Mouse (Mus musculus): ENCODE results near the gene Plekhj1. TPM values are rescaled to one million over a fixed set of nuclear protein-coding genes. Genes with fewer than 3 reads are reported as not detected.
A peak's percentile ranks its signal among the peaks of the same experiment; 100 is the strongest.
"Not testable (repeated sequence)": the region's sequence is repeated elsewhere in the genome, so short reads cannot be mapped to it uniquely, and the experiment has no call there.

The Plekhj1 gene
- polyA plus RNA-seq, 1 experiment from 2014 or later: 146 TPM

DNA sequence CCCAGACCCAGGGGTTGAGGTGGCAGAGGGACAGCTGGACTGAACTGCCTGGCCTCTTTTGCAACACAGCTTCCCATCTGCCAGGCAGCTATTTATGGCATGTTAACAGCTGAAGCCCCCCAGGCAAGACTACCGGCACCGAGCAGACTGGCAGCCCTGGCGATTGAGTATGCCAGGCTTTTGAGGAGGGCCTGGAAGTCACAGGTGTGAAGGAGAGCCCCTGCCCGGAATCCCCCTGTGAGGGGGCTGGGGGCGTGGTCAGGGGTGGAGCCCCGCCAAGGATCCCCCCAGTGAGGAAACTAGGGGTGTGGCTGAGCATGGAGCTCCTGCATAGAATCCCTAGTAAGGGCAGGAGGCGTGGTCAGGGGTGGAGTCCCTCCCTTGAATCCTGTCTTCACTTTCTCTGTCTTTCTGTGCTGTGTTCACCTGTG lies 38.5 kb upstream of the Plekhj1 start:
- no peaks in the 10 kb centered on the region for H3K9me3 ChIP-seq (replicated peaks)
- no peak overlapping the region for H3K27ac ChIP-seq (replicated peaks)
- H3K4me1 ChIP-seq: peaks cover 8% of the 10 kb centered on the region; the same call in 1 of the 2 replicates
- H3K27me3 ChIP-seq (replicated peaks): peaks cover 45% of the 10 kb centered on the region
- H3K36me3 ChIP-seq: peaks cover 19% of the 10 kb centered on the region
- ATAC-seq (ENCODE audit: low FRiP score): no peak
- no peak overlapping the region for H3K9ac ChIP-seq (replicated peaks)
- H3K4me3 ChIP-seq (replicated peaks): no peak overlapping the region
- H3K4me2 ChIP-seq: no peak overlapping the region
- 45% methylated on average over 7 of the region's 7 CpGs for WGBS

DNA sequence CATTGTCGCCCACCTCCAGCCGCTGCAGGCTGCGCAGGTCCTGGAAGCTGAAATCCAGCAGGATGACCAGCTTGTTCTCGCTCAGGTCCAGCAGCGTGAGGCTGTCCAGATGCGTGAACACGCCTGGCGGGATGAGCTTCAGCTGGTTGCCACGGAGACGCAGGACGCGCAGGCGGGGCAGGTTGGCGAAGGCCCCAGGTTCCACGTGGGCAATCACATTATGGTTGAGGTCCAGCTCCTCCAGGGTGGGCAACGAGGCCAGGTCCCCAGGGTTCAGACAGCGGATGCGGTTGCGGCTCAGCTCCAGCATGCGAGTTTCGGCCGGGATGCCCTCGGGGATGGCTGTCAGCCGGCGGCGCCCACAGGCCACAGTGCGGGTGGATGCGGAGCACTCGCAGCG lies 37.2 kb upstream of the Plekhj1 start:
- peaks cover 24% of the 10 kb centered on the region for H3K36me3 ChIP-seq
- H3K27ac ChIP-seq (replicated peaks): no peak overlapping the region
- no peak overlapping the region for H3K9ac ChIP-seq (replicated peaks)
- no peak overlapping the region for H3K4me2 ChIP-seq
- H3K4me3 ChIP-seq (replicated peaks): no peak overlapping the region
- peaks cover 44% of the 10 kb centered on the region for H3K27me3 ChIP-seq (replicated peaks)
- no peaks in the 10 kb centered on the region for H3K9me3 ChIP-seq (replicated peaks)
- H3K4me1 ChIP-seq: peaks cover 12% of the 10 kb centered on the region
- WGBS: 48% methylated on average over 30 of the region's 30 CpGs
- no peak for ATAC-seq (ENCODE audit: low FRiP score)

- 61% methylated on average over 7 of the region's 7 CpGs for WGBS
- Histone ChIP-seq H3K27ac (replicated peaks) (no peak overlapping the region), H3K4me1 (peaks cover 34% of the 10 kb centered on the region), H3K36me3 (peaks cover 40% of the 10 kb centered on the region), H3K4me2 (no peak overlapping the region), H3K9ac (replicated peaks) (no peak overlapping the region), H3K27me3 (replicated peaks) (peaks cover 44% of the 10 kb centered on the region), H3K9me3 (replicated peaks) (no peaks in the 10 kb centered on the region), H3K4me3 (replicated peaks) (no peak overlapping the region)
- no peak for ATAC-seq (ENCODE audit: low FRiP score)
These were observed 34.4 kb upstream of the Plekhj1 start for GRCm38 (mm10) chr10:80832818-80833217.

DNA sequence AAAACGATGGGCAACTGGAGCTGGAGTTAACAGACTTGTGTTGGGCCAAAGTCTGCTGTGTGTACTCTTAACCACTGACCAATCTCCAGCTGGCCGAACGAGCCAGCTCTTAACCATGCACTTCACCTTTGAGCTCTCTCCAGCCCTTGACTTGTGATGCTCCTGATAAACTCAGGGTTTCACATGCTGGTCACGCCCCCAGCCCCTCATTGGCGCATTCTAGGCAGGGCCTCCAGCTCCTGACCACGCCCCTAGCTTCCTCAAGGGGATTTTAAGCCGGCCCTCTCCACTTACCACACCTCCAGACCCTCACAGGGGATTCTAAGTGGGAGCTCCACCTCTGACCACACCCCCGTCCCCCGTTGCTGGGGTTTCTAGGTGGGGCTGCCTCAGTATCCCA lies 32.7 kb upstream of the Plekhj1 start:
- WGBS: 4% methylated on average over 9 of the region's 9 CpGs

GRCm38 (mm10) chr10:80829359-80830278 lies 31.2 kb upstream of the Plekhj1 start:
- H3K9ac ChIP-seq (replicated peaks): no peak overlapping the region
- peaks cover 35% of the 10 kb centered on the region for H3K36me3 ChIP-seq
- WGBS: 75% methylated on average over 1 of the region's 1 CpGs
- peaks cover 16% of the 10 kb centered on the region for H3K27me3 ChIP-seq (replicated peaks)
- peaks cover 39% of the 10 kb centered on the region for H3K4me1 ChIP-seq
- no peak overlapping the region for H3K4me3 ChIP-seq (replicated peaks)
- H3K4me2 ChIP-seq: no peak overlapping the region
- no peak for ATAC-seq (ENCODE audit: low FRiP score)
- no peaks in the 10 kb centered on the region for H3K9me3 ChIP-seq (replicated peaks)
- H3K27ac ChIP-seq (replicated peaks): no peak overlapping the region

More for the DNA sequence above, 32.7 kb upstream of the Plekhj1 start:
- no peak overlapping the region for H3K9ac ChIP-seq (replicated peaks)
- peaks cover 40% of the 10 kb centered on the region for H3K36me3 ChIP-seq
- no peak for ATAC-seq (ENCODE audit: low FRiP score)
- no peak overlapping the region for H3K4me2 ChIP-seq
- H3K27me3 ChIP-seq (replicated peaks): peaks cover 30% of the 10 kb centered on the region
- H3K27ac ChIP-seq (replicated peaks): no peak overlapping the region
- H3K4me1 ChIP-seq: peaks cover 39% of the 10 kb centered on the region
- no peaks in the 10 kb centered on the region for H3K9me3 ChIP-seq (replicated peaks)
- H3K4me3 ChIP-seq (replicated peaks): no peak overlapping the region

GRCm38 (mm10) chr10:80828587-80828986 lies 30.2 kb upstream of the Plekhj1 start:
- 86% methylated on average over 9 of the region's 9 CpGs for WGBS

GRCm38 (mm10) chr10:80827870-80828420 lies 29.5 kb upstream of the Plekhj1 start:
- Histone ChIP-seq H3K4me1 (peaks cover 39% of the 10 kb centered on the region), H3K9me3 (replicated peaks) (no peaks in the 10 kb centered on the region), H3K9ac (replicated peaks) (peak overlapping the region; percentile 91), H3K36me3 (peaks cover 22% of the 10 kb centered on the region), H3K27ac (replicated peaks) (no peak overlapping the region), H3K27me3 (replicated peaks) (no peaks in the 10 kb centered on the region), H3K4me2 (peak overlapping the region; percentile 88), H3K4me3 (replicated peaks) (peak overlapping the region; percentile 70)
- 81% methylated on average over 10 of the region's 10 CpGs for WGBS
- no peak for ATAC-seq (ENCODE audit: low FRiP score)

More at GRCm38 (mm10) chr10:80828587-80828986, 30.2 kb upstream of the Plekhj1 start:
- peaks cover 26% of the 10 kb centered on the region for H3K36me3 ChIP-seq
- peaks cover 39% of the 10 kb centered on the region for H3K4me1 ChIP-seq
- peak overlapping the region; percentile 70 for H3K4me3 ChIP-seq (replicated peaks)
- H3K27ac ChIP-seq (replicated peaks); H3K27me3 ChIP-seq (replicated peaks); ATAC-seq (ENCODE audit: low FRiP score); H3K9me3 ChIP-seq (replicated peaks); H3K9ac ChIP-seq (replicated peaks): not testable (repeated sequence)
- H3K4me2 ChIP-seq: peak overlapping the region; percentile 88

- H3K9ac ChIP-seq (replicated peaks): peak overlapping the region; percentile 91
- H3K27ac ChIP-seq (replicated peaks): peak overlapping the region; percentile 95
- H3K27me3 ChIP-seq (replicated peaks): no peaks in the 10 kb centered on the region
- ATAC-seq (ENCODE audit: low FRiP score): no peak
- WGBS: 7% methylated on average over 29 of the region's 29 CpGs
- H3K4me2 ChIP-seq: peak overlapping the region; percentile 88
- peaks cover 22% of the 10 kb centered on the region for H3K36me3 ChIP-seq
- H3K4me3 ChIP-seq (replicated peaks): peak overlapping the region; percentile 70
- no peaks in the 10 kb centered on the region for H3K9me3 ChIP-seq (replicated peaks)
- H3K4me1 ChIP-seq: peaks cover 39% of the 10 kb centered on the region
These were observed 28.8 kb upstream of the Plekhj1 start for GRCm38 (mm10) chr10:80827063-80827869.

- peak within 1 kb of the TSS; percentile 88 for H3K4me2 ChIP-seq
- H3K36me3 ChIP-seq: peaks cover 17% of the 10 kb centered on the region
- H3K27ac ChIP-seq (replicated peaks): peak within 1 kb of the TSS; percentile 95
- H3K9ac ChIP-seq (replicated peaks): peak within 1 kb of the TSS; percentile 91
- peaks cover 37% of the 10 kb centered on the region for H3K4me1 ChIP-seq
- under 1% methylated on average over 77 of the region's 82 CpGs for WGBS
- H3K27me3 ChIP-seq (replicated peaks): no peaks in the 10 kb centered on the region
- ATAC-seq (ENCODE audit: low FRiP score): peak; percentile 98
- H3K9me3 ChIP-seq (replicated peaks): no peaks in the 10 kb centered on the region
- peak within 1 kb of the TSS; percentile 70 for H3K4me3 ChIP-seq (replicated peaks)
These were observed 28.0 kb upstream of the Plekhj1 start, which contains the start of gene Oaz1 for GRCm38 (mm10) chr10:80826151-80827062. TSS of gene Oaz1 (plus strand) at chr10:80826656.

GRCm38 (mm10) chr10:80824827-80825226 lies 26.4 kb upstream of the Plekhj1 start:
- Histone ChIP-seq H3K4me2 (no peak overlapping the region), H3K4me3 (replicated peaks) (no peak overlapping the region), H3K4me1 (peaks cover 24% of the 10 kb centered on the region), H3K9me3 (replicated peaks) (no peaks in the 10 kb centered on the region), H3K9ac (replicated peaks) (no peak overlapping the region), H3K27ac (replicated peaks) (no peak overlapping the region), H3K27me3 (replicated peaks) (no peaks in the 10 kb centered on the region), H3K36me3 (peaks cover 8% of the 10 kb centered on the region)
- WGBS: 86% methylated on average over 2 of the region's 2 CpGs
- no peak for ATAC-seq (ENCODE audit: low FRiP score)

All from neural tube, embryonic 15.5 days (tissue).